Mouse (Mus musculus): ENCODE data around the gene Sephs2.

- TF ChIP-seq CTCF (IDR thresholded peaks at IDR 0.05; ENCODE audit: extremely low read depth, insufficient read length, insufficient replicate concordance, low read depth, low read length): no peak
- no peak for TF ChIP-seq POLR2A (IDR thresholded peaks at IDR 0.05; ENCODE audit: low read depth, low read length)
Observed at GRCm38 (mm10) chr7:127262218-127262961, 11.5 kb downstream of the Sephs2 start.

All from small intestine, adult 2 months (tissue).